Mouse (Mus musculus) hindbrain, embryonic 16.5 days (tissue): ENCODE results near the gene Celf2. TPM values are rescaled to one million over a fixed set of nuclear protein-coding genes. Genes with fewer than 3 reads are reported as not detected.

Source experiments
- ATAC-seq: fragments of 200-750 bp; cut with Nextera tagmentation; 2 replicates; pipeline ENCODE4 v1.8.0; 2017; ENCODE audit warnings: moderate TSS enrichment, moderate library complexity
- H3K27ac ChIP-seq: fragments of 300-500 bp; sonication (generic); 2 replicates; pipeline ENCODE4 v1.5.1; 2014; ENCODE audit warnings: low read depth, mild to moderate bottlenecking, control low read depth, low read length, moderate library complexity
- H3K27me3 ChIP-seq: fragments of 300-500 bp; sonication (generic); replicated peaks from 2 replicates; pipeline ENCODE4 v1.6.1; 2014; ENCODE audit warnings: low read length; ENCODE audit not compliant: control insufficient read depth, insufficient read depth
- H3K36me3 ChIP-seq: fragments of 300-500 bp; sonication (generic); 2 replicates; pipeline ENCODE4 v1.6.1; 2014; ENCODE audit warnings: mild to moderate bottlenecking, low read length, moderate library complexity, mixed read lengths; ENCODE audit not compliant: control insufficient read depth, insufficient read depth
- H3K4me1 ChIP-seq: fragments of 300-500 bp; sonication (generic); 2 replicates; pipeline ENCODE4 v1.6.1; 2014; ENCODE audit warnings: low read depth, low read length; ENCODE audit not compliant: control insufficient read depth, insufficient read depth
- H3K4me2 ChIP-seq: fragments of 300-500 bp; sonication (generic); 2 replicates; pipeline ENCODE4 v1.6.1; 2014; ENCODE audit warnings: mild to moderate bottlenecking, low read length, control low read depth, moderate library complexity
- H3K4me3 ChIP-seq: fragments of 300-500 bp; sonication (generic); 2 replicates; pipeline ENCODE4 v1.5.1; 2014; ENCODE audit warnings: mild to moderate bottlenecking, low read length, control low read depth, moderate library complexity
- H3K9ac ChIP-seq: fragments of 300-500 bp; sonication (generic); 2 replicates; pipeline ENCODE4 v1.6.1; 2014; ENCODE audit warnings: low read depth, mild to moderate bottlenecking, control low read depth, low read length, moderate library complexity
- H3K9me3 ChIP-seq: fragments of 300-500 bp; sonication (generic); 2 replicates; pipeline ENCODE4 v1.6.1; 2014; ENCODE audit warnings: mild to moderate bottlenecking, low read length, moderate library complexity; ENCODE audit not compliant: control insufficient read depth
- WGBS: fragments of 180-500 bp; shearing (Covaris S2); extraction: QIAGEN DNeasy Blood & Tissue Kit; methylation state at CpG from one replicate; pipeline ENCODE4 v1.1.7; 2014; 5-methylcytosine and 5-hydroxymethylcytosine counted together
- polyA plus RNA-seq: library from polyadenylated mRNA; unstranded; fragments of >200 nt; fragmentation: Nextera tagmentation; extraction: Ambion mirVana; gene quantifications from 2 replicates; pipeline ENCODE4 v1.2.1, GENCODE M21; 2015

Celf2 gene
- polyA plus RNA-seq, 1 experiment from 2014 or later: 130 TPM

DNA sequence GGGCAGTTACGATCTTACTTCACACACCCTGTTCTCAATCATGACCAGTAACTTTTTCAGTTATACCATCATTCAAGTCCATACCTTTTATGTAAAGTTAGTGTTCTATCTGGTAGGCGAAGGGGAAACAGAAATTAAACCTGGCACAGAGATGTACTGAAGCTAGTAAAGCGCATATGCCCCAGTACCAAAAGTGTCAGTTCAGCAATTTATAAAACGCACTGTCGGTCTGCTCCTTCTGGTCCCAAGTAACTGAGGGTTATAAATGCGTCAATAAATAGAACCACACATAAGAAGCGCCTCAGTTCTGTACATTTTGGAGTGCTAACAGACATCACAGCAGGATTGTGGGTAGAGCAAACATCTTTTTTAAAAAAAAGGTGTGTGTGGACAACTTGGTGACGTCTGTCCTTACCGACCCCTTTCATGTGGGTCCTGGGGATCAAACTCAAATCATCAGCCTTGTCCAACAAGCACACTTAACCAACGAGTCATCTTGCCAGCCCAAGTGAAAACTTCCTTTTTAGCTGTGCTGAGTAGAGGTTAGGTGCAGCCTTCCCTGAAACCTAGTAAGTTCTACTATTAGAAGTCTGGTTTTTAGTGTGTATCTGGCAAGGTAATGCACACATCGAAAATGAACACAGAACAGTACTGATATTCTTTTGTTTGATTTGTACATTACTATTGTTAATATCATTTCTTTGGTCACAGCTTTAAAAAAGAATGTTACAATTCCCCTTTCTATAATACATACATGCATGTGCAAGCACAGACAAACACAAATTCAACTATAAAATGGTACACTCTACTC lies 803.2 kb downstream of the Celf2 start:
- Histone ChIP-seq H3K4me2 (no peak overlapping the region), H3K9me3 (no peaks in the 10 kb centered on the region), H3K27me3 (no peaks in the 10 kb centered on the region), H3K4me1 (peaks cover 4% of the 10 kb centered on the region; the same call in 1 of the 2 replicates), H3K9ac (no peak overlapping the region), H3K27ac (no peak overlapping the region), H3K4me3 (no peak overlapping the region), H3K36me3 (no peaks in the 10 kb centered on the region)
- ATAC-seq: no peak
- 85% methylated on average over 11 of the region's 11 CpGs for WGBS

- Histone ChIP-seq H3K27ac (no peak overlapping the region), H3K9ac (no peak overlapping the region), H3K4me1 (peaks cover 4% of the 10 kb centered on the region; the same call in 1 of the 2 replicates), H3K36me3 (no peaks in the 10 kb centered on the region), H3K9me3 (no peaks in the 10 kb centered on the region), H3K27me3 (no peaks in the 10 kb centered on the region), H3K4me2 (no peak overlapping the region), H3K4me3 (no peak overlapping the region)
- 0 out of 2 replicates have a peak, but pooled peaks have one; percentile 51 for ATAC-seq
- WGBS: 76% methylated on average over 7 of the region's 7 CpGs
Observed at GRCm38 (mm10) chr2:6705475-6705874, 803.9 kb downstream of the Celf2 start.

- no peak for ATAC-seq
Observed at GRCm38 (mm10) chr2:6704804-6705203, 804.6 kb downstream of the Celf2 start.

GRCm38 (mm10) chr2:6704342-6704741 lies 805.0 kb downstream of the Celf2 start:
- no peaks in the 10 kb centered on the region for H3K36me3 ChIP-seq
- WGBS: 93% methylated on average over 7 of the region's 7 CpGs
- no peak for ATAC-seq

More at GRCm38 (mm10) chr2:6704804-6705203, 804.6 kb downstream of the Celf2 start:
- Histone ChIP-seq H3K4me1 (peaks cover 4% of the 10 kb centered on the region; the same call in 1 of the 2 replicates), H3K4me3 (no peak overlapping the region), H3K9me3 (no peaks in the 10 kb centered on the region), H3K27ac (no peak overlapping the region), H3K36me3 (no peaks in the 10 kb centered on the region), H3K9ac (no peak overlapping the region), H3K27me3 (no peaks in the 10 kb centered on the region), H3K4me2 (no peak overlapping the region)
- whole genome bisulfite sequencing: 78% methylated on average over 1 of the region's 1 CpGs

GRCm38 (mm10) chr2:6696326-6696725 lies 813.0 kb downstream of the Celf2 start:
- WGBS: 81% methylated on average over 1 of the region's 1 CpGs
- ATAC-seq: no peak
- Histone ChIP-seq H3K4me2 (no peak overlapping the region), H3K36me3 (no peaks in the 10 kb centered on the region), H3K27ac (no peak overlapping the region), H3K4me3 (no peak overlapping the region), H3K9me3 (no peaks in the 10 kb centered on the region), H3K4me1 (no peaks in the 10 kb centered on the region), H3K9ac (no peak overlapping the region), H3K27me3 (no peaks in the 10 kb centered on the region)

More at GRCm38 (mm10) chr2:6704342-6704741, 805.0 kb downstream of the Celf2 start:
- no peak overlapping the region for H3K9ac ChIP-seq
- no peaks in the 10 kb centered on the region for H3K9me3 ChIP-seq
- peaks cover 4% of the 10 kb centered on the region; the same call in 1 of the 2 replicates for H3K4me1 ChIP-seq
- H3K27ac ChIP-seq: no peak overlapping the region
- H3K4me3 ChIP-seq: no peak overlapping the region
- no peaks in the 10 kb centered on the region for H3K27me3 ChIP-seq
- H3K4me2 ChIP-seq: no peak overlapping the region

DNA sequence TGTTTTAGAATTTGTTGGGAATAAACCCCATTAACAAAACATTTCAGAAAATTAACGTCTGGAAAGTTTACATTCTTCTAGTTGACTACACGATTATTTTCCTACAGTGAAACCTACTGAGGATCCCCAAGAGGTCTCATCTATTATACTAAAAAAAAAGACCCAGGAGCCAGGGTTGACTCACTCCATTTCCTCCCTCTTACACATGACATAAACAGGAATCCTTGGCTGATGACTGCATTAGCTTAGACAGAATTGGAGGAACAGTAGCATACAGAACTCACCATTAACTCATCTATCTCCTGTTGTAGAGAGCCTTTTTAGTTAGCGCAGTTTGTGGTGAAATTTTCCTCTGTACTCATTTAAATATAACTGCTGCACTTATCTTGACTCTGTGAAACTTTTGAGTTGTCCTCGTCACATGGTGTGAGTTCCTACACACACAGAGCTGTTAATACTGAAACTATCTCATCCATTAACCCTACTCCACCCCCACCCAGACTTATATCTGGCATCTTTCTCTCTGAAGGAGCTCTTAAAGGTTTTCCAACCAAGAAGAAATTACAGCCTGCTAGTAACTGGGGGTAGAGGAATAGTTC lies 813.9 kb downstream of the Celf2 start:
- H3K9me3 ChIP-seq: no peaks in the 10 kb centered on the region
- H3K36me3 ChIP-seq: no peaks in the 10 kb centered on the region
- H3K4me2 ChIP-seq: no peak overlapping the region
- ATAC-seq: no peak
- H3K9ac ChIP-seq: no peak overlapping the region
- no peaks in the 10 kb centered on the region for H3K4me1 ChIP-seq
- no peaks in the 10 kb centered on the region for H3K27me3 ChIP-seq
- H3K27ac ChIP-seq: no peak overlapping the region
- 69% methylated on average over 4 of the region's 4 CpGs for WGBS
- H3K4me3 ChIP-seq: no peak overlapping the region

DNA sequence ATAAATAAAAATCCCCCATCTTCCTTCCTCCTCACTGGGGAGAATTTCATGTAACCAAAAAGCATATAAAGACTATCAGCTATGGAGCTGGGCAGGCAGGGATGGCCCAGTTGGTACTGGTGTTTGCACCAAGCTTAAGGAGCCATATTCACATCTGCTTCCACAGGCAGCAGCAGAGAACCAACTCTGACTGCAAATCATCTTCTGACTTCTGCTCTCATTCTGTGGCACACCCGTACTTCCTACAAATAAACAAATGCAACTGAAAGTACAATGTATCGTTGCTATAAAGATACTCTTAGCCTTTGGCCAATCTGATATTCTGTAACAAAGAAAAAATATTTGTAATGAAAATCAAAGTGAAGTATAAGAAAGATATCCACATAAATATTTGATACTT lies 819.7 kb downstream of the Celf2 start:
- H3K27me3 ChIP-seq: no peaks in the 10 kb centered on the region
- no peak overlapping the region for H3K27ac ChIP-seq
- no peaks in the 10 kb centered on the region for H3K36me3 ChIP-seq
- no peak for ATAC-seq
- H3K4me3 ChIP-seq: no peak overlapping the region
- H3K9me3 ChIP-seq: no peaks in the 10 kb centered on the region
- H3K9ac ChIP-seq: no peak overlapping the region
- H3K4me1 ChIP-seq: no peaks in the 10 kb centered on the region
- H3K4me2 ChIP-seq: no peak overlapping the region
- WGBS: 87% methylated on average over 2 of the region's 2 CpGs

- Histone ChIP-seq H3K9ac (no peak overlapping the region), H3K36me3 (no peaks in the 10 kb centered on the region), H3K4me3 (no peak overlapping the region), H3K9me3 (no peaks in the 10 kb centered on the region), H3K27ac (no peak overlapping the region), H3K4me1 (no peaks in the 10 kb centered on the region), H3K4me2 (no peak overlapping the region), H3K27me3 (no peaks in the 10 kb centered on the region)
- 94% methylated on average over 1 of the region's 1 CpGs for WGBS
- ATAC-seq: no peak
Observed at GRCm38 (mm10) chr2:6678231-6678630, 831.1 kb downstream of the Celf2 start.

DNA sequence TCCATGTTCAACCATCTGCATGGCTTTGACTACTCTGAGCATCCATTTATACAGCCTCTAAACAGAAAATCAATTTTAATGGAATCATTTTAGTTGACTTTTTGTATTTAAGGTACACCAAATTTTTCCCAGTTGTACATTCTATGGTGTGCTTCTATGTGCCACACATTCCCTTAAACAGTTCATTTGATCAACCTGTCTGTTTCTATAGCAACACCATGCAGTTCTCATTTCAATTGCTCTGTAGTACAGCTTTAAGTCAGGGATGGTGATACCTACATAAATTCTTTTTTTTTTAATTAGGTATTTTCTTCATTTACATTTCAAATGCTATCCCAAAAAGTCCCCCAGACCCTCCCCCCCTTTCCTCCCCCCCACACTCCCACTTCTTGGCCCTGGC lies 831.9 kb downstream of the Celf2 start:
- Histone ChIP-seq H3K27ac (no peak overlapping the region), H3K4me3 (no peak overlapping the region), H3K36me3 (no peaks in the 10 kb centered on the region), H3K27me3 (no peaks in the 10 kb centered on the region), H3K4me2 (no peak overlapping the region), H3K4me1 (no peaks in the 10 kb centered on the region), H3K9me3 (no peaks in the 10 kb centered on the region), H3K9ac (no peak overlapping the region)
- ATAC-seq: 0 out of 2 replicates have a peak, but pooled peaks have one; percentile 65
